Mouse (Mus musculus): ENCODE measurements around the gene Scly.

Scly gene

DNA sequence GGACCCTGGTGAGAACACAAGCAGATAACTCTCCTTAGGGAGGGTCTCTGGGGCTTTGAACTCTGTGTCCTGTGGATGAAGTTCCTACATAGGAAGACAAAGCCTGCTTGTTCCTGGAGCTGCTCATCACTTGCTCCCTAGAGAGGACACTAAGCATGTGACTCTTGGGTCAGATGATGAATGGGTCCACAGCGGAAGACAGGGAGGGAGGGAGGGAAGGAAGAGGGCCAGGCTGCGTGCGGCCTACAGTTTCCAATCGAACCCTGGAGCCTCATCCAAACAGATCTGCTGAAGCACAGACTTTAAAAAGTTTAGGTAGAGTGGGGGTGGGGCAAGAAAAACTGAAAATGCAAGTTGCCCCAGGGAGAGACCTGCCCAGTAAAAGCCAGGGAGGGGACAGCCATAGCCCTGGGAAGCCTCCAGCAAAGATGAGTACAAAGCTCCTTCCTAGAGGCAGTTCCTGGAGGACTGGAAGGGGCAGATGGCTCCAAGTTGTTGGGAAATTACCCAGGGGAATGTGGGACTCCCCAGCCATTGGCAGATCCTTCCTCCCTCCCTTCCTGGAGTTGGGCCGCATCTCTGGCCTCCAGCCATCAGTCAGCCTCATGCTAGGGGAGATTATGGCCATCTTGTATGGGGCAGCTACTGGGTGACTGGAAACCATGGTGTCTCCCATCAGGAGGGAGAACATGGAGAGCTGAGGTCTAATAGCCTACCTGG, 1.7 kb downstream of the Scly start:
- in situ Hi-C loops (cut with MboI): no loop called here

DNA sequence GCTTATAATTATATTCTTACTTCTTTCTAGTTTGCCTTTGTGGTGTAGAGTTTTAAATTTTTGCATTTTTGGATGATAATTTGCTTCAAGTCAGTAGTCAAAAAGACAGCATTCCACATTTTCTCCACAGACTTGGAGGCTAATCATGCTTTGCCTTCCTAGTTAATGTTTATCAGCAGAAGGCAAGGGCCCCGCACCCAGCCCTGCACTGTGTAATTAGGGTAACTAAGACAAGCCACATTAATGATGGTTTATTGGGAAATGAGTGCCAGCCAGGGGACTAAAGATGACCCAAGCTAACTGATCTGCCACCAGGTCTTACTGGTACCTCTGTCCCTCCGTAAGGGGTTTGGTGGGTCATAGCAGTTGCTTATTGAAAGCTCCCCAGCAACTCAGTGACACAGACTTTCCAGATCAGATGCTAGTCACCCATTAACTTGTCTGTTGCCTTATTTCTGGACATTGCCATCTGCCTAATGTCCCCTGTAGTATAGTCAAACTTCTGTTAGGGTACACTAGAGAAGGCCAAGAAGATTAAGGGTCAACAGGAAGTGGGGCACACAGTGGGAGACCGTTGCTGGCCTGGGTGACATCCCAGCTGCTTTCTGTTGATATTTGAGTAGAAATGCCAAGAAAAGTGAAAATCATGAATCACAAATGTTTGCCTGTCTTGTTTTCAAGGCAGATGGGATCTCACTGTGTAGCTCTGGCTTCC, 3.2 kb downstream of the Scly start:
- in situ Hi-C loops (cut with MboI): no loop called here

DNA sequence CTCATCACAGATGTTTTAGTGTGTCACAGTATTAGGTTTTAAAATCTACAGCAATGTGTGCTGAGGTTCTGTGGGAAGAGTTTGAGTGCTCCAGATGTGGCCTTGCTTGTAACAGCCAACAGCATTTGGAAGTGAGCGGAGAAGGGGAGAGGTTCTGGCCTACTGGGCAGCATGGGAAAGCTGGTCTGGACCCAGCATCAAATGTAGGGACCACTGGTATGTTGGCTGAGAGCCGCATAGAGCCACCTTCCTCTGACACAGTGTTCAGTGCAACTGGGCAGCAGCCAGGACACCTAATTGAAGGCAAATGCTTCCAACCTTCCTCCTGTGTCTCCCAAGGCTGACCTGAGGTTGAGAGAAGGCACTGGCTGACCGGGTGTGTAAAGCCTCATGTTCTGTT, 3.9 kb downstream of the Scly start:
- in situ Hi-C loops (cut with MboI): no loop called here

DNA sequence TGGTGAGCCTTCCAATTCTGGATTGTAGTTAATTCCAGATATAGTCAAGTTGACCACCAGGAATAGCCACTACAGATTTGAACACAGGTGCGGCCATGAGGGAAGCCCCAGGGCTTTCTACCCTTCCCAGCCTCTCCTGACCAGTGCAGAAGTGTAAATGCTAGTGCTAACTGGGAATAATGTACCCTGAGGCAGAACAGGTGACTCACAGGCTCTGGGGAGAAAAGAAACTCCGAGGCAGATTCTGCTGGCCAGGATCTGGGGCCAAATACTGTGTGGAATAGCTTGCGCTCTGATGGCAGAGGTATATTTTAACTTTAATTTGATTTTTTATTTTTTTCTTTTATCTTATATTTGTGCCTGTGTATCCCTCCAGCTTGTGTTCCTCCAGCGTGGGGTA, 6.5 kb downstream of the Scly start:
- in situ Hi-C loops (cut with MboI): no loop called here

DNA sequence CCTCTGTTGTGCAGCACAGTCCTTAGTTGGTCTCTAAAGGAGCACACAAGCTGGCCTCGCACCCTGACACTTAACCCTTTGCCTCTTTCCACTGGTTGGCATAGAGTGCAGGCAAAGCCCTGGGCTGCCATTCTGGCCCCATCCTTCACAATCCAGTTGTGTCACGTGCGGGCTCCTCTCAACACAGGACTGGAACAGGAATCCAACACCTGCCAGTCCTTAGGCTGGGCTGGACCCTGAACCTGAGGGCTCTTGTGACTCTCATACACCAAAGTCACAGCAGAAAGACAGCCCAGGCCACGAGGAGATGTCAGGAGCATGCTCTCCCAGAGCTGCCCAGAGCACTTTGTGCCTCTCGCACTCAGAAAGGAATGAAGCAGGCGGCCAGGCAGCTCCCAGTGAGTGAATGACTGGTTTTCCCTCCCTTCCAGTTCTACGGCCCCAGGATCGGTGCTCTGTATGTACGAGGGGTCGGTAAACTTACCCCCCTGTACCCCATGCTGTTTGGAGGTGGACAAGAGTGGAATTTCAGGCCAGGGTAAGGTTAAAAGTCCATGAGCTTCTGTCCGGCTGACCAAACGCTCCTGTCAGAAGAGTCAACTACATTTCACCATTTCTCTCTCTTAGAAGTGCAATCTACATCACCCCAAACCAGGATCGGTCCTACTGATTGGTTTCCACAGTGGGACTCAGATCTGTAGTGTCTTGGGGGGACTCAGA, 11.4 kb downstream of the Scly start:
- in situ Hi-C loops (cut with MboI): no loop called here

DNA sequence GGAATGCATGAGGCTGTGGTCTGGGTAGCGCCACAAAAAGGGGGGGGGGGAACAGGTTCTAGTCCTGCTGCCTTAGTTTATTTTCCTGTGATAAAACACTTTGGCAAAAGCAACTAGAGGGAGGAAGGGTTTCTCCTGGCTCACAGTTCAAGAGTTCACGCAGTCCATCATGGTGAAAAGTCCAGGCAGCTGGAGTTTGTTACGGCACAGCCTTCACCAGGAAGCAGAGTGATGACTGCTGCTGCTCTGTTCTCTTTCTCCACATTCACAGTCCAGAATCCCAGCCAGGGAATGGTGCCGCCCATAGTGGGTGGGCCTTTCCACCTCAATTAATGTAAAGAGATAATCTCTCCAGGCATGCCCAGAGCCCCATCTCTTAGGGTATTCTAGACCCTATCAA, 14.1 kb downstream of the Scly start:
- in situ Hi-C loops (cut with MboI): no loop called here

DNA sequence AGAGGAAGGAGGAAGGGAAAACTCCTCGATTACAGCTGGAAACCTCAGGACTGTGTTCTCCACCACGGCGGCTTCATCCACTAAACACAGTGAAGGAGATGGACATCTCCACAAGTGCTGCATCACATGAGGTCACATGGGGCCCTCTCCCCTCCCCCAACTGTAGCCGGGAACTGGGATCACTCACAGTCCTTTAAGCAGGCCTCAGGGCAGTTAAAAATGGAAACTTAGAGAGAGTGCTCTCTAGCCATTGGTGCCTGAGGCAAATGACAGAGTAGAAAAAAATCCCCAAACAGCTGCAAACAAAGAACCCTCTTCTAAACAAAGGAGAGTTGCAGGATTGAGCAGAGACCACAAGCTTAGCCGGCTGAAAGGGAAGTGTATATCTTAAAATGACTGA, 15.1 kb downstream of the Scly start:
- in situ Hi-C loops (cut with MboI): no loop called here

DNA sequence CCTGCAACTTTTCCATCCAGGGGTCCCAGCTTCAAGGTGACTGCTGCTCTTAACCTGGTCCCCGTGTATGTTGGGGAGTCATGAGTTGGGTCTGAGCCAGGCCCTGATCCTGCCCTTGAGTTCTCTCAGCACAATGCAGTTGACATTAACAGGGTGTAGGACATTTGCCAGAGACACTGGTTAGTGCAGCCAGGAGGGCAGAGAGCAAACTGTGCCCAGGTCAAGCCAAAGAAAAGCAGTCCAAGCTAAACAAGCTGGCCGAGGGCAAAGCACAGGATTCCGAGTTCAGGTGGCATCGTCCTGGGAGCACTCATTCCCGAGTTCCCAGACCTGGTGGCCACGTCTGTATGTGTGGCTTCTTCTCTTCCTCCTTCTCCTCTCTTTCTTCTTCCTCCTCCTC, 19.5 kb downstream of the Scly start:
- in situ Hi-C loops (cut with MboI): no loop called here

DNA sequence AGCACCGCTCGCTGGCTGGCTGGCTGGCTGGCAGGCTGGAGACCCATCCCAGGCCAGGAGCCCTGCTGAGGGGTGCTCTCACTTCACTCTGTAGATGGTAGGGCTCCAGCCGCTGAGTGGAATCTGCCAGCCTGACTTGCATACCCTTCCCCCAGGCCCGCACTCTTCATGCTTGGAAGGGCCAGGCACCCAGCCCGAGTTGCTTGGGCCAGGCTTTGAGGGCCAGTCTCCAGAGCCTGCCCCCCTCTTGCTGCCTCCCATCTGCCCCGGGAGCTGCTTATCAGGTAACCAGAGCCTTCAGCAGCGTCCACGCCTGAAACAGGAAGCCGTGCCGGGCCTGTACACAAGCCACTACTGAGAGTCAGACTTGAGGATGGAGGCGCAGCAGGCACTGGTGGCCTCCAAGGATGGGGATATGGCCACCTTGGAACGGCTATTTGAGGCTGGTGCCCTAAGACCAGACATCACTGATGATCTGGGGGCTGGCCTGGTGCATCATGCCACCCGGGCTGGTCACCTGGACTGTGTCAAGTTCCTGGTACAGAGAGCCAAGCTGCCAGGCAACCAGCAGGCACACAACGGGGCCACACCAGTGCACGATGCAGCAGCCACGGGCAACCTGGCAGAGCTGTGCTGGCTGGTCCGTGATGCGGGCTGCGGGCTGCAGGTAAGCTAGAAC, 23.8 kb downstream of the Scly start, which contains the start of gene Espnl:
Espnl (plus strand) TSS at position 316 of the 679 bp plus-strand sequence.
- in situ Hi-C loops (cut with MboI): no loop called here

DNA sequence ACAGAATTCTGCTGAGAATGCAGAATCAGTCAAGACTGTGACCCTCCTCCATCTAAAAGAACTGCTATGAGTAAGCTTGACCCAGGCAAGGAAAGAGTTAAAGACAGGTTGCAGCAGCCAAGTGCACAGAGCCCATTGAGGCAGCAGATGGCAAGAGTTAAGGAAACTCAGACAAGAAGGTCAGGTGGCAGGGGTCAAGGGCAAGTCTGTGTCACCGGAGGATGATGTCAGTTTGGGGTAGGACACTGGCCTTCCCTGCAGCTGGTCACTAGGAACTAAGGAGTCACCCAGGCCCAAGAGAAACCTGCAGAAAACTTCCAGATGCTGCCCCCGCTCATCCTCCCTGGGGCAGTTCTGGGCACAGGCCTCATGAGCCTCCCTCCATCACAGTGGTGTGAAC, 26.5 kb downstream of the Scly start:
- in situ Hi-C loops (cut with MboI): no loop called here

DNA sequence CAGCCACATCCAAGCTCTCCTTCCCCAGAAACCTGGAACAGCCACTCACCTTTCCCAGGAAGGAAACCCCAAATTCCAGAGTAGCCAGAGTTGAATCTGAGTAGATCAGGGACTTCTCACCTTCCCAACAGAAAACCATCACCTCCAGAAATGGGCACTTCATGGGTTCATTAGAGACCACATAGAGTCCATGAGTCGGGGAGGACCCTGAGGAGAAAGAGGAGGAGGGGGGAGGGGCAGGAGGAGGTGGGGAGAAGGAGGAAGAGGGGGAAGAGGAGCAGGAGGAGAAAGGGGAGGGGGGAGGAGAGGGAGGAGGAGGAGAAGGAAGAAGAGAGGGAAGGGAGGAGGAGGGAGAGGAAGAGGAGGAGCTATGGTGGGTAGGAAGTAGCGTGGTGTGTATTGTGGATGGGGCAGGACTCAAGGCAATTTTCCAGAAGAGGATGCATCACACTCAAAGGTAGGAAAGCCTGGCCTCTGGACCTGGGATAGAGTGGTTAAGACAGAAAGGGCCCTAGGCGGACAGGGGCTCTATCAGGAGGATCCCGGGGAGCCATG, 27.4 kb downstream of the Scly start:
- in situ Hi-C loops (cut with MboI): no loop called here

DNA sequence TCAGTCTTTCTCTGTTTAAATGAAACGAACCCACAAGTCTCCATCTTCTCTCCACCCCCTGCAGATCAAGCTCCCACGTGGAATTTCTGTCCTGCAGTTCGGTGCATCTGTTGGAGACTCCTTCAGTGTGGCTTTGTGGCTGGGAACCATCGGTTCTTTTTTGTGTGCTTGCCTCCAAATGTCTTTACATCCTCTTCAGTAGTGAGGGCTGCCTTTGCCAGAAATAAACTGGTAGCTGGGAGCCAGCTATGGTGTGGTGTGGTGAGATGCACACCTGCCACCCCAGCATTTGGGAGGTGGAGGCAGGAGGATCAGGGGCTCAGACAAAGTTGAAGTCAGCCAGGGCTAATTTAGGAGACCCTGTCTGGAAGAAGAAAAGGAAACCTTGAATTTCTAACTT, 34.0 kb downstream of the Scly start:
- in situ Hi-C loops (cut with MboI): no loop called here

DNA sequence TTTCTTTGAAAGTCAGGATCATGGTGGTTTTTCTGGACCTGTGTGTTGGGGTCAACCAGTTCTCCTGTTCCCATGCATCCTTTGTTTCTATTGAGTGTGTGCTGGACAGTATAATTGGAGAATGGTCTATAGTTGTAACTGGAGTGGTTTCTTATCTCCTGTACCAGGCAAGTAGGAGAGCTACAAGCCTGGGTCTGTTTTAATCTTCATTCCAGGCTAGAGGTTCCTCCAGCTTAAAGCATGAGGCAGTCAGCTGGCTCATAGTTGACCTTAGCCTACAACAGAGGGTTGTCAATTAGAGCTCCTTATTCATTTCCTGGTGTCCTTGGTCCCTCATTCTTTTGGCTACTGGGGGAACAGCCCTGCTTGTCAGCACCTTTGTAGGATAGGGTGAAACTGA, 35.4 kb downstream of the Scly start:
- in situ Hi-C loops (cut with MboI): no loop called here

DNA sequence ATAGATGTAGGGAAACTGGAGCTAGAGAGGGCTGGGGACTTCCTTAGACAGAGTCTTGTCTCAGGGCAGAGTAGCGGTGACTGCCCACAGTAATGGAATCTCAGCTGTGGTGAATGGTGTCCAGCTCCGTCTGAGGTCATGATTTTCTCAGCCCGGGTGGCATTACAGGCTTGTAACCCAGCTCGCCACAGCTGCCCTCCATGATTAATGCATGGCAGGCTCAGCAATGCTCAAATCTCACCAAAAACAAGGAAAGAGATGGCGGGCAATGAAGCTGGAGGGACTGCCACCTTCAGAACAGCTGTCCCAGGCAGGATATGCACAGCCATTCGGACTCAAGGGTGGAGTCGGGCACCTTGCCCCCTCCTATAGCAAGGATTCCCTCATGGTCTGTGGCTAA, 39.2 kb downstream of the Scly start:
- in situ Hi-C loops (cut with MboI): no loop called here

DNA sequence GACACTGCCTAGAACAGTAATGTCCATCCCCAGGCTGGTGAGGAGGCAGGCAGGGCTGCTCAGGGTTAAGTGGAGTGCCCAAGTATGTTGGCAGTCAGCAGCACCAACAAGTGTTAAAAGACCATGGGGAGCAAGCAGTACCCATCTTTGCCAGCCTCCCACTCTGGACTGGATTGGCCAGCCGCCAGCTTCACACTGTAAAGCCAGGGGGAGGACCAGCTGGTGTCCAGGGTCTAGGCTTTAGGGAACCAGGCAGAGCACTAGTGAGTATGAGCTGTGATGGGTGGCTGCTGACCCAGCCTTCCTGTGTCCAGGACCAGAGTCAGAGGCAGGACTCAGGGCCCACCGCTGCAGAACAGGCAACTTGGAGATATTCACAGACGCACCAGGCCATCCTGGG, 45.9 kb downstream of the Scly start:
- in situ Hi-C loops (cut with MboI): no loop called here

DNA sequence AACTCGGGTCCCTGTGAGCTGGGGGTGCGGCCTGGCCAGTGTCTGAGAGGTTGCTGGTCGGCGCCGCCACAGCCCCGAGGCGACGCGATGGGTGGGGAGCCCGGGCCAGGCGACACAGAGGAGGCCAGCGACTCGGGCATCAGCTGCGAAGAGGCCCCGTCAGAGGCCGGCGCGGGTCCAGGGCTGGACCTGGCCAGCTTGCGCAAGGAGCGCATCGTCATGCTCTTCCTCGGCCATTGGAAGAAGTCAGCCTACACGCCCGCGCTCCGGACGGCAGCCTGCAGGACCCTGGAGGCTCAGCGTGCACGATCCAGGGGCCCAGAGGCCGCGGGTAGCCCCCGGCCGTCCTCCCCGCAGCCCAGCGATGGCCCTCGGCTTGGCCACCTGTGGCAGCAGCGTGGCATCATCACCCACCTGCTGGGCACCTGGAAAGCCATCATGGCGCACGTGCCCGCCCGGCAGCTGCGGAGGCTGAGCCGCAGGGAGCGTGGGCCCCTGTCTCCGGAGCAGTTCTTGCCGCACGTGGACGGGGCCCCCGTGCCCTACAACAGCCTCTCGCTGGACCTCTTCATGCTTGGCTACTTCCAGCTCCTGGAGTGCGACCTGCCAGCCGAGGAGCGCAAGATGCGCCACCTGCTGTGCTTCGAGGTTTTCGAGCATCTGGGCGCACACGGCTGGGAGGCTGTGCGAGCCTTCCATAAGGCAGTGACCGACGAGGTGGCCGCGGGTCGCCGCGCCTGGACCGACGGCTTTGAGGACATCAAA, 47.0 kb downstream of the Scly start:
- in situ Hi-C loops (cut with MboI): no loop called here

DNA sequence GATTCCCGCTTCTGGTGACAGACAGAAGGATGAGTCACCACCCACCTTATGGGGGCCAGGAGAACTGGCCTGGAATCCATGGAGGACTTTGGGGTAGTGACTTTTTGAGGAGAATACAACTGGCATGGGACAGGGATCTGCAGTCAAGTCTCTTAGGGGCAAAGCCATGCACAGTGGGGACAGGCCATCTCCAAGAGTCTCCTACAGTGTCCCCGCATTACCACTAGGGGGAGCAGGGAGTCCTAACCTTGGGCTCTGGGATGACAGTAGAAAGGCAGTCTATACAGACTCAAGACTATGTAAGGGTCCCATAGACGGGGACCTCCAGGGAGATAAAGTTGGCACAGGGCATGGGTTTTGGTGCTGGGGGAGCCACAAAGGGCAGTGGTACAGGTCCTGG, 48.8 kb downstream of the Scly start:
- in situ Hi-C loops (cut with MboI): no loop called here

DNA sequence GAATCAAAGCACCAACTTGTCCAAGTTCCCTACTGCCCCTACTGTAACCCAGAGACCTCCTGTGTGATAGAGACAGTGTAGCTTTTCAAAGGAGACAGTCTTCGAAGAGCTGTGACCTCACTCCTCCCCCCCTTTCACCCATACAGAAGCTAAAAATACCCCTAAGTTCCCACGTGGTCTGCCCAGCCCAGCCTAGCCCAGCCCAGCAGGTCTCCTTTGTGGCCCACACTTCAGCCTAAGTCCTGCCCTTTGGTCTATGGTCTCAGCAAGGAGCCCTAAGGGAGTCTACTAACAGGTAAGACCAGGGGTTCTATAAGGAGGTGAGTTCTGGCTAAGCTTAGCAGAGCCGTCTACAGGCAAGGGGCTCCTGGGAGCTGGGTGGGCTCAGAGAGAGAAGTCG, 52.7 kb downstream of the Scly start, which contains the start of gene Klhl30:
Klhl30 (plus strand) TSS at position 176 of the 400 bp plus-strand sequence.
- in situ Hi-C loops (cut with MboI): no loop called here

DNA sequence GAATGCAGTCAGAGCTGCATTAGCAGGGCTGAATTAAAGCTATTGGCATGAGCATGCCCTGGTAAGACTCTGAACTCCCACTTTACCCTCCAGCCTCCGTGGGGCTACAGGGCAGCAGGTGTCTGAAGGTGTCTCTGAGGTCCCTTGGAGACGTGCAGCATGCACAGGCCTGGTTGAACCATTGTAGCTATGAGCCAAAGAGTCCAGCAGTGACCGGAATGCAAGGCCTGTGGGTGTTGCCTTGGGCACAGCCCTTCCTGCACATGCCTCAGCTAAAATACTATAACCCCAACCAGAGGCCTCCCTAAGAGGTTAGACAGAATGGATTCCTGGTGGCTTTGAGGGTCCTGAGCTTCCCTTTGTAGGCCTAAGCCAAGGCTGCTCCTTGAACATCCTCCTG, 53.1 kb downstream of the Scly start:
- in situ Hi-C loops (cut with MboI): no loop called here

DNA sequence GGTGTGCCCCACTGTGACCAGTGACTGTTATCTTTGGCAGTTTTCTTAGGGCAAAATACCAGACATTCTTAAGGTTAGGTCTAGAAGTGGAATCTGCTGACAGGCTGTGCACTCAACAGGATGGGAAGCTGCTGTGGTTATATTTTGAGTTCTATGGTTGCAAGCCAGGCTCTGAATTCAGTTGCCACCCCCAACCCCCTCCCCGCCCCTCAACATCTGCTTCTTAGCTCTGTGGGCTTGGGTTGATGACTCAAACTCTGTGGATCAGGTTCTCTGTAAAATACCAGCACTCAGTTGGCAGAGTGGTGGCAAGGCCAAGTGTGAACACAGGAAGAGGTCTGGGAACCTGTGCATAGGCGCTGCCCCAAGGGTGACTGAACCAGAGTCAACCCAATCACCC, 54.1 kb downstream of the Scly start:
- in situ Hi-C loops (cut with MboI): no loop called here

DNA sequence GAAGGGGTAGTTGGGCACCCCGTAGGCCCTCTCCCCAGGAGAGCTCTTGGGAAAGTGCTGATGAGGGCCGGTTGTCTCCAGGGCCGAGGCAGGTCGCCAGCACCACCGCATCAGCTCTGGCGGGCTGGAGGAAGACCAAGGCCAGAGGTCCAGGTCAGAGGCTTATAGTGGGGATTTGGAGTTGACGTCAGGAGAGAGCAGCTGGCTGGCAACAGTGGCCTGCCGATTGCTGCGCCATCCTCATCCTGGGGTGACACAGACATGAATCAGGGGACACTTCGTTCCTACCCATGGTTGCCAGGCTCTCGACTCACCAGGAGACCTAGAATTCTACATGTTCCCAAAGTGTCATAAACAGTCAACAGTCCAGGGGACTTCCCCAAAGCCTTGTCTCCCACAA, 58.0 kb downstream of the Scly start:
- in situ Hi-C loops (cut with MboI): no loop called here
